Mouse (Mus musculus): ENCODE measurements at regions not wholly inside any gene's neighbourhood (a gene's known extent, or its start where the extent isn't known, plus 50 kb on each side); places are given as distances from the start of the nearest gene placed in this dataset.

GRCm38 (mm10) chr10:111071805-111072553 is 62.0 kb upstream of the Zdhhc17 start:
- no peak overlapping the region for H3K27ac ChIP-seq (ENCODE audit: low read depth, low read length)
- peaks cover 4% of the 10 kb centered on the region; the same call in 1 of the 2 replicates for H3K4me1 ChIP-seq (replicated peaks; ENCODE audit: control insufficient read depth, insufficient read depth, low read length)
- H3K9ac ChIP-seq (ENCODE audit: low read depth, low read length): no peak overlapping the region
- H3K4me3 ChIP-seq (ENCODE audit: low read depth, low read length): no peak overlapping the region
- no peaks in the 10 kb centered on the region for H3K36me3 ChIP-seq (ENCODE audit: control insufficient read depth, insufficient read depth)
- ATAC-seq: no peak
- H3K9me3 ChIP-seq (ENCODE audit: control insufficient read depth): no peaks in the 10 kb centered on the region
- TF ChIP-seq CTCF (IDR thresholded peaks at IDR 0.05; ENCODE audit: low read depth): no peak
- no peaks in the 10 kb centered on the region for H3K27me3 ChIP-seq (replicated peaks; ENCODE audit: control insufficient read depth, insufficient read depth, low read length)
- no peak overlapping the region for H3K4me2 ChIP-seq (replicated peaks; ENCODE audit: low read depth)
- WGBS: 48% methylated on average over 7 of the region's 11 CpGs

GRCm38 (mm10) chr10:111066146-111066545 is 56.2 kb upstream of the Zdhhc17 start:
- Histone ChIP-seq H3K9me3 (ENCODE audit: control insufficient read depth) (no peaks in the 10 kb centered on the region), H3K9ac (ENCODE audit: low read depth, low read length) (no peak overlapping the region), H3K36me3 (ENCODE audit: control insufficient read depth, insufficient read depth) (no peaks in the 10 kb centered on the region), H3K4me3 (ENCODE audit: low read depth, low read length) (no peak overlapping the region), H3K4me2 (replicated peaks; ENCODE audit: low read depth) (no peak overlapping the region), H3K27ac (ENCODE audit: low read depth, low read length) (no peak overlapping the region), H3K27me3 (replicated peaks; ENCODE audit: control insufficient read depth, insufficient read depth, low read length) (no peaks in the 10 kb centered on the region), H3K4me1 (replicated peaks; ENCODE audit: control insufficient read depth, insufficient read depth, low read length) (0 out of 2 replicates have a peak, but pooled peaks cover 3% of the 10 kb centered on the region)
- TF ChIP-seq CTCF (IDR thresholded peaks at IDR 0.05; ENCODE audit: low read depth): no peak
- WGBS: 74% methylated on average over 11 of the region's 11 CpGs
- ATAC-seq: no peak

GRCm38 (mm10) chr10:111060626-111061025 is 50.7 kb upstream of the Zdhhc17 start:
- H3K27ac ChIP-seq (ENCODE audit: low read depth, low read length): no peak overlapping the region
- no peak overlapping the region for H3K9ac ChIP-seq (ENCODE audit: low read depth, low read length)
- no peak for TF ChIP-seq CTCF (IDR thresholded peaks at IDR 0.05; ENCODE audit: low read depth)
- H3K36me3 ChIP-seq (ENCODE audit: control insufficient read depth, insufficient read depth): no peaks in the 10 kb centered on the region
- H3K9me3 ChIP-seq (ENCODE audit: control insufficient read depth): no peaks in the 10 kb centered on the region
- H3K4me1 ChIP-seq (replicated peaks; ENCODE audit: control insufficient read depth, insufficient read depth, low read length): 0 out of 2 replicates have a peak, but pooled peaks cover 3% of the 10 kb centered on the region
- no peak for ATAC-seq
- no peak overlapping the region for H3K4me3 ChIP-seq (ENCODE audit: low read depth, low read length)
- 73% methylated on average over 8 of the region's 8 CpGs for WGBS
- H3K27me3 ChIP-seq (replicated peaks; ENCODE audit: control insufficient read depth, insufficient read depth, low read length): no peaks in the 10 kb centered on the region
- no peak overlapping the region for H3K4me2 ChIP-seq (replicated peaks; ENCODE audit: low read depth)
